Mouse (Mus musculus): ENCODE results near the gene Gys1.
"Not testable (repeated sequence)": the region's sequence is repeated elsewhere in the genome, so short reads cannot be mapped to it uniquely, and the experiment has no call there.

The Gys1 gene

GRCm38 (mm10) chr7:45457204-45458060 is 22.8 kb downstream of the Gys1 start:
- DNase-seq: no peak

GRCm38 (mm10) chr7:45458748-45459563 is 24.3 kb downstream of the Gys1 start:
- DNase-seq: peak; percentile 82

- DNase-seq: peak; percentile 99
These were observed 25.0 kb downstream of the Gys1 start, which contains the start of gene Ftl1 for GRCm38 (mm10) chr7:45459564-45460140. Ftl1 (minus strand) TSS chr7:45459884.

GRCm38 (mm10) chr7:45460377-45460776 is 25.7 kb downstream of the Gys1 start:
- DNase-seq: peak; percentile 51

- peak; percentile 55 for DNase-seq
These were observed 26.2 kb downstream of the Gys1 start for GRCm38 (mm10) chr7:45460860-45461314.

GRCm38 (mm10) chr7:45461326-45461725 is 26.7 kb downstream of the Gys1 start:
- no peak for DNase-seq

GRCm38 (mm10) chr7:45461781-45462180 is 27.1 kb downstream of the Gys1 start:
- DNase-seq: no peak

- no peak for DNase-seq
These were observed 27.7 kb downstream of the Gys1 start for GRCm38 (mm10) chr7:45462325-45462724.

GRCm38 (mm10) chr7:45462868-45463267 is 28.2 kb downstream of the Gys1 start:
- DNase-seq: peak; percentile 52

GRCm38 (mm10) chr7:45463987-45464778 is 29.5 kb downstream of the Gys1 start:
- DNase-seq: peak; percentile 68

GRCm38 (mm10) chr7:45465112-45465511 is 30.5 kb downstream of the Gys1 start:
- DNase-seq: no peak

- DNase-seq: peak; percentile 63
These were observed 30.9 kb downstream of the Gys1 start for GRCm38 (mm10) chr7:45465549-45465948.

- peak; percentile 98 for DNase-seq
These were observed 31.8 kb downstream of the Gys1 start, which contains the start of gene Bax for GRCm38 (mm10) chr7:45466283-45467089. Bax (minus strand) TSS chr7:45466898.

- DNase-seq: peak; percentile 57
These were observed 32.5 kb downstream of the Gys1 start for GRCm38 (mm10) chr7:45467090-45467670.

- peak; percentile 85 for DNase-seq
These were observed 36.2 kb downstream of the Gys1 start for GRCm38 (mm10) chr7:45470869-45471268.

GRCm38 (mm10) chr7:45475291-45475969 is 40.8 kb downstream of the Gys1 start:
- DNase-seq: peak; percentile 80

- DNase-seq: no peak
These were observed 41.8 kb downstream of the Gys1 start for GRCm38 (mm10) chr7:45476453-45476852.

- peak; percentile 78 for DNase-seq
These were observed 42.4 kb downstream of the Gys1 start for GRCm38 (mm10) chr7:45477003-45477402.

GRCm38 (mm10) chr7:45478774-45479173 is 44.1 kb downstream of the Gys1 start:
- no peak for DNase-seq

GRCm38 (mm10) chr7:45480310-45480709 is 45.7 kb downstream of the Gys1 start:
- not testable (repeated sequence) for DNase-seq
